Mouse (Mus musculus) heart, embryonic 12.5 days (tissue): ENCODE measurements at regions not wholly inside any gene's neighbourhood (a gene's known extent, or its start where the extent isn't known, plus 50 kb on each side); places are given as distances from the start of the nearest gene placed in this dataset.
A peak's percentile ranks its signal among the peaks of the same experiment; 100 is the strongest.

Experiments
- ATAC-seq: fragments of 200-750 bp; cut with Nextera tagmentation; 2 replicates; pipeline ENCODE4 v1.8.0; 2017; ENCODE audit warnings: moderate TSS enrichment, moderate library complexity; ENCODE audit not compliant: insufficient number of reproducible peaks, low FRiP score
- H3K27ac ChIP-seq: fragments of 300-500 bp; sonication (generic); 2 replicates; pipeline ENCODE4 v1.5.1; 2016; ENCODE audit warnings: mild to moderate bottlenecking, moderate library complexity; ENCODE audit not compliant: poor library complexity, severe bottlenecking
- H3K27me3 ChIP-seq: fragments of 300-500 bp; sonication (generic); replicated peaks from 2 replicates; pipeline ENCODE4 v1.6.1; 2016; ENCODE audit warnings: mild to moderate bottlenecking, moderate library complexity
- H3K36me3 ChIP-seq: fragments of 300-500 bp; sonication (generic); 2 replicates; pipeline ENCODE4 v1.6.1; 2016; ENCODE audit warnings: mild to moderate bottlenecking, moderate library complexity
- H3K4me1 ChIP-seq: fragments of 300-500 bp; sonication (generic); replicated peaks from 2 replicates; pipeline ENCODE4 v1.6.1; 2016; ENCODE audit warnings: mild to moderate bottlenecking
- H3K4me2 ChIP-seq: fragments of 300-500 bp; sonication (generic); 2 replicates; pipeline ENCODE4 v1.6.1; 2016; ENCODE audit warnings: mild to moderate bottlenecking, moderate library complexity
- H3K4me3 ChIP-seq: fragments of 300-500 bp; sonication (generic); 2 replicates; pipeline ENCODE4 v1.5.1; 2016; ENCODE audit warnings: mild to moderate bottlenecking
- H3K9ac ChIP-seq: fragments of 300-500 bp; sonication (generic); 2 replicates; pipeline ENCODE4 v1.6.1; 2016; ENCODE audit warnings: mild to moderate bottlenecking, moderate library complexity
- H3K9me3 ChIP-seq: fragments of 300-500 bp; sonication (generic); replicated peaks from 2 replicates; pipeline ENCODE4 v1.6.1; 2016; ENCODE audit warnings: mild to moderate bottlenecking, moderate library complexity
- WGBS: fragments of 180-500 bp; shearing (Covaris S2); methylation state at CpG from one replicate; pipeline ENCODE4 v1.1.7; 2016; 5-methylcytosine and 5-hydroxymethylcytosine counted together

DNA sequence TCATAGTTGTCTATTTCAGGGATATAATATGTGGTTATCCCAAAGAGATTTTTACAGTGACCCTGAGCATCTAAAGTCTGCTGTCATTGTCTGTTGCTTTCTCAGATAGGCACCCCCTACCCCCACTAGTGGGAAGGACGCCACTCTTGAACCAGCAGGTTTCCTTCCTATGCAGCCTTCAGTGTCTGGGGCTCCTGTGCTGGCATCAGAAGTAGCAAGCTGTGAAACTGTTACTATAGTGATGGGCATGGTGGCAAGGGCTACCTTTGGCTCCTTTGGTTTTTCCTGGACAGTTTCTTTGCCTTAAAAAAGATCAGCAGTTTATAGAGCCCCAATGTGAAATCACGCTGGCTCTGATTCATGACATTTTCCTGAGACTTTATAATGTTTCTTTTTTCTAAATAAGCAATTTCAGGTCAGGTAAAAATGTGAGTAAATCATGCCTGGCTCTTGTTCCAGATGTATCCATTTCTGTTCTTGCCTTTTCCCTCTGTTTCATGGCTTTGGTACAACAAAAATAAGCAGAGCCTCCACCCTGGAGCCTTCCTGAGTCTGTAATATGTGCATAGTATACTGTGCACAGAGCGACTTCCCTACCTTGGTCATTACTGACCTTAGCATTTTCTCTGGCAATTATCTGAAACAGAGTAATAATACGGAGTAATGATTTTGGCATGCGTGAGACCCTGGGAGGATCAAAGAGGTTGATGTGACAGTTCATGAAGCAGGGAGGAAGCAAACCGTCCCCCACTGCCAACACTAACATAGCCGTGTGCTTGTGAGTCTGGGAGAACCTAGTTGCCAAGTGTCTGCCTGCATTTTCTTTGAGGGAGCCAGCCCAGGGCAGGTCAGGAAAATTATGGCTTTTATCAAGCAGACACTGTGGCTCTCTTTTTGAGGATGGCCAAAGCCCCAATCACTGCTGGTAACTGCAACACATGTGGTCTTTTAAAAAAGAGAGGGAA lies 124.8 kb downstream of the Mettl11b start:
- Histone ChIP-seq H3K9me3 (no peaks in the 10 kb centered on the region), H3K36me3 (no peaks in the 10 kb centered on the region), H3K27ac (no peak overlapping the region), H3K4me2 (no peak overlapping the region), H3K4me3 (no peak overlapping the region), H3K4me1 (no peaks in the 10 kb centered on the region), H3K27me3 (no peaks in the 10 kb centered on the region), H3K9ac (no peak overlapping the region)
- 65% methylated on average over 7 of the region's 7 CpGs for WGBS
- no peak for ATAC-seq

GRCm38 (mm10) chr1:163576411-163576810 lies 148.6 kb downstream of the Mettl11b start:
- Histone ChIP-seq H3K9ac (no peak overlapping the region), H3K4me2 (no peak overlapping the region), H3K4me3 (no peak overlapping the region), H3K27me3 (no peaks in the 10 kb centered on the region), H3K4me1 (peaks cover 8% of the 10 kb centered on the region; the same call in 1 of the 2 replicates), H3K9me3 (no peaks in the 10 kb centered on the region), H3K36me3 (no peaks in the 10 kb centered on the region), H3K27ac (no peak overlapping the region)
- 38% methylated on average over 4 of the region's 4 CpGs for WGBS
- ATAC-seq, result no peak

GRCm38 (mm10) chr1:163575593-163575992 lies 149.4 kb downstream of the Mettl11b start:
- WGBS, result 61% methylated on average over 2 of the region's 2 CpGs
- H3K27me3 ChIP-seq, result no peaks in the 10 kb centered on the region
- no peak overlapping the region for H3K9ac ChIP-seq
- H3K4me1 ChIP-seq, result peaks cover 8% of the 10 kb centered on the region; the same call in 1 of the 2 replicates
- no peaks in the 10 kb centered on the region for H3K9me3 ChIP-seq
- no peak overlapping the region for H3K4me2 ChIP-seq
- H3K27ac ChIP-seq, result no peak overlapping the region
- H3K4me3 ChIP-seq, result no peak overlapping the region
- H3K36me3 ChIP-seq, result no peaks in the 10 kb centered on the region
- ATAC-seq, result no peak

GRCm38 (mm10) chr1:163574409-163575161 lies 150.4 kb downstream of the Mettl11b start:
- no peaks in the 10 kb centered on the region for H3K27me3 ChIP-seq
- peak overlapping the region; percentile 7; the same call in 1 of the 2 replicates for H3K4me2 ChIP-seq
- WGBS, result 47% methylated on average over 16 of the region's 16 CpGs
- no peak overlapping the region for H3K9ac ChIP-seq
- no peak overlapping the region for H3K27ac ChIP-seq
- peak; percentile 36; the same call in 1 of the 2 replicates for ATAC-seq
- peaks cover 8% of the 10 kb centered on the region; the same call in 1 of the 2 replicates for H3K4me1 ChIP-seq
- H3K36me3 ChIP-seq, result no peaks in the 10 kb centered on the region
- H3K4me3 ChIP-seq, result no peak overlapping the region
- no peaks in the 10 kb centered on the region for H3K9me3 ChIP-seq

DNA sequence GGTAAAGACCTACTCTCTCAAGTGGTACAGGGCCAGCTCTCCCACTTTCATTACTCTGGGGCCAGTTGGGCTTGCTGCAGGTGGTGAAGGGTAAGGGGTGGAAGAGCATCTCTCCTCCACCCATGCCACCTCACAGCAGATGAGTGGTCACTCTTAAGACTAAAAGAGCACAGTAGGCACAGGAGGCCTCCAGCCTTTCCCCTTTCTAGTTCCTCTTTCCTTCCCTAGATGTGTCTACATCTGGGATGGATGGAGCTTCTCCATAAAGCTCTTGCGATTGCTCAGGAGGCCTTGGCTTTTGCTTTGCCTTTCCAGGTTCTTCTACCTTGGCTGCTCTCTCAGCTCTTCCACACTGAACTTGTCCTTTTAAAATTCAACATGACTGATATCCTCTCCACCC lies 151.5 kb downstream of the Mettl11b start:
- no peak overlapping the region for H3K27ac ChIP-seq
- H3K4me2 ChIP-seq, result no peak overlapping the region
- no peak overlapping the region for H3K4me3 ChIP-seq
- no peak for ATAC-seq
- no peak overlapping the region for H3K9ac ChIP-seq
- peaks cover 8% of the 10 kb centered on the region; the same call in 1 of the 2 replicates for H3K4me1 ChIP-seq
- WGBS, result 95% methylated on average over 1 of the region's 1 CpGs
- no peaks in the 10 kb centered on the region for H3K27me3 ChIP-seq
- H3K36me3 ChIP-seq, result no peaks in the 10 kb centered on the region
- no peaks in the 10 kb centered on the region for H3K9me3 ChIP-seq

- Histone ChIP-seq H3K27ac (no peak overlapping the region), H3K4me1 (no peaks in the 10 kb centered on the region), H3K4me3 (no peak overlapping the region), H3K36me3 (no peaks in the 10 kb centered on the region), H3K9me3 (no peaks in the 10 kb centered on the region), H3K4me2 (no peak overlapping the region), H3K9ac (no peak overlapping the region), H3K27me3 (0 out of 2 replicates have a peak, but pooled peaks cover 3% of the 10 kb centered on the region)
- no peak for ATAC-seq
- WGBS, result 19% methylated on average over 1 of the region's 1 CpGs
Observed at GRCm38 (mm10) chr1:163563791-163564190, 160.3 kb upstream of the Gorab start.

DNA sequence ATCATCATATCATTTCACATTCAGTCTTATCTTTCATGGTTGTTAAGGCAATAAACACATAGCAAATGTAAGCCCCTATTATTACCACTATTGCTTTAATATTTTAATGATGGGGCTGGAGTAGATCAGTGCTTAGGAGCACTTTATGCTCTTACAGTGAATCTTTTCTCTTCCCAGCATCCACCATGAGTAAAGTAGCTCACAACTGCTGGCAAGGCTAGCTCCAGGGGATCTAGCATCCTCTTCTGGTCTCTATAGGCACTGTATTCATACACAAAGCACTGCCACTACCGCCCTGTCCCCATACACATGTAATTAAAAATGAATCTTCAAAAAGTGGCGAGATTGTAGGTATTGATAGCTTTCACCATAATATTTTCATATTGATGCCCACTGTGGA lies 159.6 kb upstream of the Gorab start:
- Histone ChIP-seq H3K9me3 (no peaks in the 10 kb centered on the region), H3K9ac (no peak overlapping the region), H3K4me2 (no peak overlapping the region), H3K4me3 (no peak overlapping the region), H3K27me3 (0 out of 2 replicates have a peak, but pooled peaks cover 5% of the 10 kb centered on the region), H3K4me1 (no peaks in the 10 kb centered on the region), H3K36me3 (no peaks in the 10 kb centered on the region), H3K27ac (no peak overlapping the region)
- WGBS, result 79% methylated on average over 2 of the region's 2 CpGs
- ATAC-seq, result no peak

GRCm38 (mm10) chr1:163562166-163562733 lies 158.8 kb upstream of the Gorab start:
- H3K9me3 ChIP-seq, result no peaks in the 10 kb centered on the region
- no peak for ATAC-seq
- no peak overlapping the region for H3K9ac ChIP-seq
- WGBS, result 17% methylated on average over 4 of the region's 4 CpGs
- no peaks in the 10 kb centered on the region for H3K4me1 ChIP-seq
- no peak overlapping the region for H3K27ac ChIP-seq
- H3K4me3 ChIP-seq, result no peak overlapping the region
- no peaks in the 10 kb centered on the region for H3K36me3 ChIP-seq
- 0 out of 2 replicates have a peak, but pooled peaks cover 9% of the 10 kb centered on the region for H3K27me3 ChIP-seq
- H3K4me2 ChIP-seq, result no peak overlapping the region

DNA sequence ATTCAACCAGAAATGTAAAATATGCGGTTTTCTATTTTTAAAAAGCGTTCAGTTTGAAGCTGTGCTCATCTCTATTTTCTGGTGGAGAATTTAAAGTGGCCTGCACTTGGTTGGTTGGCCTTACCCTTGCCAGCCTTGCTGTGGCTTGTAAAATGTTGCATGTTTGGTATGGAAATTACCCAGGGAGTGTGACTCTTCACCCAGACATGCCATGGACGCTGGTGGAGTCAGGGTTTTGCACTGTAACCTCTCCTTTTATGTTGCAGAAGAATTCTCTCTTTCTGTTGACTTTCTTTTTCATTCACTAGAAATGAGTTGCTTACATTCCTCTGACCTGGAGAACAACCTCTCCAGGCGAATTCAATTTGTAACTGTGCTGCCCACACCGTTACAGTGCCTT lies 157.5 kb upstream of the Gorab start:
- Histone ChIP-seq H3K4me2 (no peak overlapping the region), H3K36me3 (no peaks in the 10 kb centered on the region), H3K4me1 (no peaks in the 10 kb centered on the region), H3K27me3 (0 out of 2 replicates have a peak, but pooled peaks cover 9% of the 10 kb centered on the region), H3K9ac (no peak overlapping the region), H3K4me3 (no peak overlapping the region), H3K9me3 (no peaks in the 10 kb centered on the region), H3K27ac (no peak overlapping the region)
- 61% methylated on average over 5 of the region's 5 CpGs for WGBS
- no peak for ATAC-seq

GRCm38 (mm10) chr1:163560276-163560943 lies 156.9 kb upstream of the Gorab start:
- Histone ChIP-seq H3K27me3 (0 out of 2 replicates have a peak, but pooled peaks cover 9% of the 10 kb centered on the region), H3K4me1 (no peaks in the 10 kb centered on the region), H3K27ac (no peak overlapping the region), H3K4me3 (no peak overlapping the region), H3K4me2 (no peak overlapping the region), H3K9ac (no peak overlapping the region), H3K36me3 (no peaks in the 10 kb centered on the region), H3K9me3 (no peaks in the 10 kb centered on the region)
- 65% methylated on average over 8 of the region's 8 CpGs for WGBS
- ATAC-seq, result no peak
